Mouse (Mus musculus): ENCODE results near the gene Iffo1.

GRCm38 (mm10) chr6:125146148-125146547 is 1.1 kb downstream of the Iffo1 start:
- TF ChIP-seq CTCF (IDR thresholded peaks at IDR 0.05; ENCODE audit: borderline replicate concordance, insufficient read depth, low read depth, low read length) (no peak), POLR2A (IDR thresholded peaks at IDR 0.05; ENCODE audit: borderline replicate concordance, insufficient read depth, low read length) (no peak)

All from cerebellum, adult 2 months (tissue).